Mouse (Mus musculus) urinary bladder, postnatal 36 days (tissue): ENCODE measurements at regions not wholly inside any gene's neighbourhood (a gene's known extent, or its start where the extent isn't known, plus 50 kb on each side); places are given as distances from the start of the nearest gene placed in this dataset.
A peak's percentile ranks its signal among the peaks of the same experiment; 100 is the strongest.

Experiments
- DNase-seq, 2 experiments: peaks; one replicate each; pipeline ENCODE4 v3.0.0; 2022; ENCODE audit warnings: low spot score in 2 of 2, mixed read lengths in 1 of 2

GRCm38 (mm10) chr9:115547625-115548325 lies 237.6 kb upstream of the Stt3b start:
- DNase-seq: peak; percentile 27 to 52

DNA sequence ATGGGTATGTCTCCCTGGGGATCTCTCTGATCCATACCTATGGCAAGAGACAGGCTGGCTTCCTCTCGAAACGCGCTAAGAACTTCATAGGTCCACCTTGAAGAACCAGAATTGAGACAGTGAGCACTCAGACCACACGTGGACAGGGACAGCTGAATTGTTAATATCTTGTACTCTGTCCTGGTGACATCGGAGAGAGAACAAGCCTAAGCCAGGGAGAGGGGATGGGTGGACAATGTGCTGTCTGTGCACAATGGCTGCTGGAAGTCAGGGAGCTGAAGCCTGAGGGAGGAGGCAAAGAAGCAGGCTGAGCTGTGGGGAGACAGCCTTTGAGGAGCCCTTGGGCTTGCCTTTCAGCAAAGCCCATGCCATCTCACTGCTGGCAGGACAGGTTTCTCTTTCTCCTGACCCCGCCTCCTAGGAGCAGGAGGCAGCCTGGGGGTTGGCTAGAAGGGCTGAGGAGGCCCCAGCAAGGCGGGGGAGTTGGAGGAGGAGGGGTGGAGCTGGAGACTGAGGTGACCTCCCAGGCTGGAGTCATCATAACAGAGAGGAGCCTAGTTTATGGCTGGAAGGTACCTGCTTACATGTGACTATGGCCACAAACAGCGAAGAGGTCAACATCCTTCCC lies 238.6 kb upstream of the Stt3b start:
- DNase-seq: peak; percentile 45 to 62

DNA sequence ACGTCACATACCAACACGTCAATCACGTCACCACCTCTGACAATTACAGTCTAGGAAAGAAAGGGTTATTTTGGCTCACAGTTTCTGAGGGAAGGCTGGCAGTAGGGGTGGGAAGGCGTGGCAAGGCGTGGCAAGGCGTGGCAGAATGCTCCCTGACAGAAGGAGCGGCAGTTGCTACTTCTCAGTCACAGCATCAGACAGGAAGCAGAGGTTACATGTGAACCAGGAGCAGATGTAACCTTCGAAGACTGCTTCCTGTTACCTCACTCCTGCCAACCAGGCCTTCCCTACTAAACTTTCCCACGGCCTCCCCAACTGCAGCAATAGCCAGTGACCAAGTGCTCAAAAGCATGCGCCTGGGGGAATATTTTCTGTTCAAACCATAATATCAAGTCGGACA lies 240.9 kb upstream of the Stt3b start:
- no peak for DNase-seq

- peak in 1 of 2 experiments; percentile 20 for DNase-seq
Observed at GRCm38 (mm10) chr9:115551501-115551900, 241.3 kb upstream of the Stt3b start.

DNA sequence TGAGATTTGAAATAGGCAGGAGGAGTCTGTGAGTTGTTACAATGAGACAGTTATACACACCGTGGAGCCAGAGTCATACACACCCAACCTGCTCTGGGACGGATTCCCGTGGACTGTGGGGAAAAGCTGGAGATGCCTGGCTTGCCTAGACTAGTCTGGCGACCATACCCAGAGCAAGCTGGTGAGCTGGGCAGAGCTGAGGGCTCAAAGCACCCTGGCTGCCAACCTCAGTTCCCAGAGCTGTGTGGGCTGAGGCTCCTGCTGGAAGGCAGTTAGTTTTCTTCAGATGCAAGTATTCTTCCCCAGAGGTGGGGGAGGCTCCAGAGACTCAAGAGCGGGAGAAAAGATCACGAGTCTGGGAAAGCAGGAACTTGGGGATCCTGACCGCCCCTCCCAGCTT lies 247.9 kb upstream of the Stt3b start:
- DNase-seq: peak in 1 of 2 experiments; percentile 19

DNA sequence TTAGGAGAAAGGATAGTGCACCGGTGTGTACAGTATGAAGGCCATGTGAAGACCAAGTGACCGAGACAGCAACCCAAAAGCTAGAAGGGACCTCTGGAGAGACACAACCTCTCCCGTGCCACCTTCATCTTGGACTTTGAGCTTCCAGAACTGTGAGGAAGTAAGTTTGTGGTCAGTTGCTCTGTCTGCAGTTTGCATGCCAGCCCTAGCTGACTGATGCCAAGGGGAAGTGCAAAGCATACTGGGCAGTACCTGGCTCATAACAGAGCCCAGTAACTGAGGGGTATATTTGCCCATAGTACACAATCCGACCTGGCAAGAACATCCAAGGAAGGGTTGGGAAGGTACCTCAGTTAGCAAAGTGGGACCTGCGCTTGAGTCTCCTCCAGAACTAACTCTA lies 249.3 kb upstream of the Stt3b start:
- no peak for DNase-seq

DNA sequence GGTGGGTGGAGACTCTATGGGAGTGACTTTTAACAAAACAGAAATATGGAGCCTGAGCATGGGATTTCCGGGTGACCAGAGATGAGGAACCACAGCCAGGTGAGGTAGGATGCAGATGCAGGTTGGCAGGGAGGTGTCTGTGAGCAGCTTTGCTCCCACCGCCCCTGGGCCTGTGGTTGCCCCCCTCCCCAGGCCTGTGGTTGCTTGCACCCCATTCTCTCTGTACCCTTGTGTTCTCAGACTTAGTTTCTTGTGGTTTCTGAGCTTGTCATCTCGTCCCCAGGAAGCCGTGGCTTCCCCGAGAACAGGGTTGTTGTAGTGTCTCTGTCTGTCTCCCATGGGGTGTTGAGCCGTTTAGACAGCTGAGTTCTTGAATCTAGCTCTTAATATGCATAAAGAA lies 251.0 kb upstream of the Stt3b start:
- DNase-seq: no peak

GRCm38 (mm10) chr9:115562783-115563182 lies 252.6 kb upstream of the Stt3b start:
- peak in 1 of 2 experiments; percentile 23 for DNase-seq

DNA sequence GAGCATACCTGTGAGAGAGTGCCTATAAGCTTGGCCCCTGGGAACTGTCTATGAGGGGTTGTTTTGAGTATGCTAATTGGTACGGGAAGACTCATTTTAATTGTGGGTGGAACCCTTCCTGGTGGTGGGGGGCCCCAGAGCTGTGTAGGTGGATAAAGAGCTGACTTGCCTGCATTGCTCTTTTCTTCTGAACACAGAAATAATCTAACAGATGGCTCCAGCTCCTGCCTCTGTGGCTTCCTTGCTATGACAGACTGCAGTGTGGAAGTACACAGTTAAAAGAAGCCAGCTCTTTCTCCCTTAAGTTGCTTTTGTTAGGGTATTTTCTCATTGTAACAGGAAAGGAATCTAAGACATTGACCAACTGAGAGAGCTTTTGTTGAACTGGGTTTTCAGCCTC lies 254.1 kb upstream of the Stt3b start:
- no peak for DNase-seq

DNA sequence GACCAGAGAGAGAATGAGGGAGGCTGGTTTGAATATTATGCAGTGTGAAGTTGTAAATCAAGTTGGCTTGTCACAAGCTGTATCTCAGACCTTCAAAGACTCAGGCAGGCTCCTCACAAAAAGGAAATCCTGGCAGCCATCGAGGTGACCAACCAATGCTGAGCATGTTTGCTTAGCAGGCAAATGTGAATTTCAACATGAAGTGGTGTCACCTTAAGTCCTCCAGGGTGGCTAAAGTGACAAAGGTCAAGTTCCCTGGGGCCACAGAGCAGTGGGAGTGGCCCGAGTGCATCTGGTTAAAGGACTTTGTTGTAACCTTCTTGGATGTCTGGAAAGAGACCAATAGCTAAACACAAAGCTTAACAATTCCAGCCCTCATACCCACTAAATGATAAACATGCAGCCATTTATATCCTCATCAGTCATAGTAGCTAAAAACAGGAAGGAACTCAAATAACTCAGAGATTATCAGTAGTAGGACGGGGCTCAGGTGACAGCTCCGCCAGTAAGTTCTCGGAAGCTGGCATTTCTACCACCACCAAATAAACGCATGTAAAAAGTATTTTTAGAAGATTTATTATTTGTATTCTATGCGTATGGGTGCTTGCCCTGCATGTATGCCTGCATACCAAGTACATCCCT lies 258.6 kb upstream of the Stt3b start:
- no peak for DNase-seq

- DNase-seq: no peak
Observed at GRCm38 (mm10) chr9:115570998-115571397, 260.8 kb upstream of the Stt3b start.

DNA sequence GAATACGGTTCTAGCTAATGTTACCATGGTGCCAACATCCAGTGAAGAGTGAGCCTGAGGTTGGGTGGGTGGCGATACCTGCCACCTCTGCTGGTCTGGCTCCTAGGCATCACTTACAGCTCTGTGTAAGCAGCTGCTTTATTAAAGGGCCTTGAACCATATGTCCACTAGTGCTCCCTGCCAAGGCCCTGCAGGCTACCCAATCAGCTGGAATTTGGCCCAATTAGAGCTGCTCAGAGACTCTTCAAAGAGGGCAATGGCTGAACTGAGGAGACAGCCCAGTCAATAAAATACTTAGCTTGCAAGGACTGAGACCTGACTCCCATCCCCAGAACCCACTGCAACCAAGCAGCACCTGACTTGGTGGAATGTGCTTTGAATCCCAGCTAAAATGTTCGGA lies 270.9 kb upstream of the Stt3b start:
- no peak for DNase-seq

DNA sequence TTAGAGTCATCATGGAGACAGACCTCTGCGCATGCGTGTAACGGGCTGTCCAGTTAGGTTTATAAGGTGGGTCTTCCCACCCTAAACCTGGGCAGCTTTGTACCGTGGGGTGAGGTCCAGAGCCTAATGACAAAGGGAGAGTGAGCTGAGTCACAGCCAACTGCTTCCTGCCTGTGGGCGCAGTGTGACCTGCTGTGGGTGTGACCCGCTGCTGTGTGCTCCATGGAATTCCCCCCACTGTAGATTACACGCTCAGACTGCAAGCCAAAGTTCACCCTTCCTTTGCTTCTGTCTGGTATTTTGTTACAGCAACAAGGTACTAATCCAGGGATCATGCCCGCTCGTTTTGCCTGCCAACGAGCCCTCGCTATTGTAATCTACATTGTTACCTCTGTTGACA lies 273.3 kb upstream of the Stt3b start:
- no peak for DNase-seq

GRCm38 (mm10) chr9:115584874-115585273 lies 274.7 kb upstream of the Stt3b start:
- DNase-seq: no peak

DNA sequence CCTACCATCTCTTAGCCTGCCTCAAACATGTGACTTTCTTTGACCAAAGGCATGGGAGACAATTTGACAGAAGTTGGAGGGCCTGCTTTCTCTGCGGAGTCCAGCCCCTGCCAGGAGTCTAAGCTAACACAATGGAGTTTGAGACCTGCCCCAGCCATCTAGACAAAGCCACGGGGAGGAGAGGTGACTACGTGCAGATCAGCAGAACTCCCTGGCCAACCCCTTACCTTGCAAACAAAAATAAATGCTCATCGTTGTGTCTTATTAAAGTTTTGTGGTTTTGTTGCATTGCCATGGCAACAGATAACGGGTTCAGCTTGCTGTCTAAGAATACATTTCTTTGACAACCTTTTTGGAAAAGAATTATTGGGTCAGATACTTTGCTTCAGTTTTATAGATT lies 282.2 kb upstream of the Stt3b start:
- DNase-seq: no peak

- DNase-seq: no peak
Observed at GRCm38 (mm10) chr9:115600228-115600627, 290.0 kb upstream of the Stt3b start.

DNA sequence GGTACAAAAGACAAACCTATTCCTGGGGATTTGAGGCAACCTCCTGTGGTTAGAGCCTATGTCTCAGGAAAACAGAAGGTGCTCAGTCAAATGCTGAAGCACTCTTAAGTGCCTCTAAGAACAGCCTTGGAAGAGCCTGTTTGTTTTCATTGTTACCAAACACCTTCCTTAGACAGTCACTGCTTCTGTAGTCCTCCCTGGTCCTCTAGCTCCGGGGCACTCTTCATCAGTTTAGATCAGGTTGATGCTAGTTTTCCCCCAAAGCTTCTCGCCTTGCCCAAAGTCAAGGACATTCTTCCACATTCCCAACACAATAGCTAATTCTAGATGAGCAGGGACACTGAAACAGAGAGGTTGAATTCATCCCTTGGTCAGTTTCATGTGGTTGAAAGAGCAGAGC lies 290.6 kb upstream of the Stt3b start:
- no peak for DNase-seq

DNA sequence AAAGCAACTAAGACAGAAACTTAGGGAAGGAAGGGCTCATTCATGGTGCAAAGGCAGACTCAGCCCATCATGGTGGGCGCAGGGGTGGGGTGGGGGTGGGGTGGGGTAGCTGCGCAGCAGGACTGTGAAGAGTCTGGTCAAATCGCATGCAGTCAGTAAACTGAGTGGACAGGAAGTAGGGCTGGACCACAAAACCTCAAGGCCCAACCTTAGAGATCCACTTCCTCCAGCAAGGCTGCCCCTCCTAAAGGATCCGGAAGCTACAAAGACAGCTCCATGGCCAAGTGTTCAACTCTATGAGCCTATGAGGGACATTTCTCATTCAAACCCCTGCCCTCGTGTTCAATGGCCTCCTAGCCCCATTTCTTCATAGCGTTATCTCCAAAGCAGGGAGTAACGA lies 292.6 kb upstream of the Stt3b start:
- no peak for DNase-seq

GRCm38 (mm10) chr9:115604450-115604849 lies 294.2 kb upstream of the Stt3b start:
- no peak for DNase-seq

- no peak for DNase-seq
Observed at GRCm38 (mm10) chr9:115604968-115605682, 294.9 kb upstream of the Stt3b start.

- no peak for DNase-seq
Observed at GRCm38 (mm10) chr9:115607961-115608360, 297.7 kb upstream of the Stt3b start.

DNA sequence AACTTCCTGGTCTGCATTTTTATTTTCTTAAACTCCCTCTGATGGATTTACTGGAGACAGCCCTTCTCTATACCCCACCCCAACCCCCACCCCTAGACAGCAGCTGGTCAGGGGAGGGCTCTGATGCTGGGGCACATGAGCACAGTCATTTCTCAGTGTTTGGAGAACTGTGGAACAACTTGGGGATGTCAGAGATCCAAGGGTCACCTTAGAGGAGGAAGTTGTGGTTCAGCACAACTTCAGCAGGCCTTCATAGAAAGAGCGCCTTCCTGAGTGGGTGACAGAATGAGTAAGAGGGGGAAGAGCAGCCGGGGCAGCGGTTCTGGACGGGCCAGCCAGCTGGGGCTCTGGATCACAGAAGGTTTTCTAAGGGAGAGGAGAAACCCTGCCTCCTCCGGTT lies 298.2 kb upstream of the Stt3b start:
- no peak for DNase-seq

DNA sequence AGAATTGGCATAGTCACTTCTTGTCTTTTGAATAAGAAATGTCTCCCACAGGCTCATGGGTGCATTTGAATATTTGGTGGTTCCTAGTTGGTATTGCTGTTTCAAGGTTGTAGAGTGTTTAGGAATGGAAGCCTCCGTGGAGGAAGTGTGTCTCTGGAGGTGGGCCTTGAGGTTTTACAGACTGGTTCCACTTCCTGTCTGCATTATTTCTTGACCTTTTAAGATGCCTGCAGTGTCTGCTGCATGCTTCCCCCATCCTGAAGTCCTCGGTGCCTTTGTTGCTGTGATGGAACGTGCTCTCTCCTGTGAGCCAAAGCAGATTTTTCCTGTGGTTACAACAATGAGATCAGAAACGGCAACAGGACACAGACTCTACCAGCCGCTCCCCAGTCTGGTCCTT lies 299.4 kb upstream of the Gadl1 start:
- no peak for DNase-seq
